Mouse (Mus musculus) heart, adult 11 months (tissue): ENCODE measurements around the gene Ddo.

Experiments
- DNase-seq: peaks from one replicate; pipeline ENCODE4 v3.0.0; 2022

Gene Ddo

DNA sequence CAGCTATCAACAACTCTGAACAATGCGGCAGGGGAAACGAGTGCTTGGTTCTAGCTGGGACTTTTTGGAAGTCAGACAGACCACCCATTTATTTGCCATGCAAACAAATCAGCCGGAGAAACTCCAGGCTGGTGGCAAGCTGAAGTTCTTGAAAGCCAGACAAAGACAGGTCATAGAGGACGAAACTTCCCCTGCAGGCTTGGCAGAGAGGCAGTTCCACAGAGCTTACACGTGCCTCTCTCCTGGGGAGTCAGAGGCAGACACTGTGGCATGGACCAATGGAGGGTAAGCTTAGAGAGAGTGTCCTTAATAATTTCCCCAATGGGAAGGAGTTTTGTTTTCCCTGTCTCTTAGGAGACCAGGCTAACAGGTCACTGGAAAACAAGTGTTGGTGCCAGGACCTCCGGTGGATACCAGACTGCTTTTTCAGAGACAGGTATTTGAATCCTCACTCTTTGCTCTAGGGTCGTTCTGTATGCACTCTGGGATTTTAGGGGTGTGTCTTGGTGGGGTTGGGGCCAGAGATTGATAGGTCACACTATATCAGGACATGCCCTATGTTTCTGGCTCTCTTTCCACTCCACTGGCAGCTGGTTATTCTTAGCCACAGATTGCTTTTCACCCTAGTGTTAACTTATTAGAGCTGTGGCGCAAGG lies at the start of gene Ddo:
TSS of gene Ddo (plus strand) at position 356 of the 656 bp plus-strand sequence.
- peak; percentile 99 for DNase-seq

DNA sequence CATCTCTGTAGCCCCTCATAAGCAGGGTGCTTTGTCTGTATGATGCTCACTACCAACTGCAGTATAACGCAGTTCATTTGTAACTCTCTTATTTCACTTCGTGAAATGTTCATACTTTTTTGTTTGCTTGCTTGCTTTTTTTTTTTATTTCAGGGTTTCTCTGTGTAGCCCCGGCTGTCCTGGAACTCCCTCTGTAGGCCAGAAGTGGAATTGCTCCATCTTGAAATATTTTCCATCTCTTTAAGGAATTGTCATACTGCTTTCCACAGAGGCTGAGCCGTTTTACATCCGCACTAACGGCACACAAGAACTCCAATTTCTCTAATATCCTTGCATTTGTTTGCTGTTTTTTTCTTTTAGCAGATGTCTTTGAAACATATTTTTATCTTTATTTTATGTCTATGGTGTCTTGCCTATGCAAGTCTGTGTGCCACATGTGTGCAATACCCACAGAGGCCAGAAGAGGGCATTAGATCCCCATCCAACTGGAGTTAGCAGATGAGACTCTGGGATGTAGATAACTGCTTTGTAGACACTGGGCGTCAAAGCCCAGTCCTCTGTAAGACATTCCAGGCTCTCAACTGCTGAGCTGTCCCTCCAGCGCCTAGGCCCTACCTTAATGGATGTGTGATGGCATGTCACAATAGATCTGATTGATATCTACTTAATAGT lies 46.1 kb upstream of the Ddo start:
- peak; percentile 76 for DNase-seq

DNA sequence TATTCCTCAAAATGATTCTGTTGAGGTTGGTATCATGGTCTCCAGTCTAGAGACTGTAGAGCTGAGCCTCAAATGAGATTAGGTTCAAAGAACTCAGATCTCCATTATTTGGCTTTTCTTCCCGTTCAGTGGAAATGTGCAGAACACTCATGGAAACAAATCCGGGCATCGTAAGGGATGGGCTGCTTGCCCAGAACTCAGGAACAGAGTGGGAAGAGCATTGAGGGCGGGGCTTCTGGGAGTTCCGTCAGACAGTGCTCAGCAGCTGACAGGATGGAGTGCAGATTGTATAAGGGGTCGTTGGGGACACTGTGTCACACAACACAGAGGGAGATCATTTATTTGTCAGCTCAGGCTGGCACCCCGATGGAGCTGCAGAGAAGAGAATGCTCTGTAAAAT lies 37.6 kb upstream of the Ddo start:
- peak; percentile 52 for DNase-seq

DNA sequence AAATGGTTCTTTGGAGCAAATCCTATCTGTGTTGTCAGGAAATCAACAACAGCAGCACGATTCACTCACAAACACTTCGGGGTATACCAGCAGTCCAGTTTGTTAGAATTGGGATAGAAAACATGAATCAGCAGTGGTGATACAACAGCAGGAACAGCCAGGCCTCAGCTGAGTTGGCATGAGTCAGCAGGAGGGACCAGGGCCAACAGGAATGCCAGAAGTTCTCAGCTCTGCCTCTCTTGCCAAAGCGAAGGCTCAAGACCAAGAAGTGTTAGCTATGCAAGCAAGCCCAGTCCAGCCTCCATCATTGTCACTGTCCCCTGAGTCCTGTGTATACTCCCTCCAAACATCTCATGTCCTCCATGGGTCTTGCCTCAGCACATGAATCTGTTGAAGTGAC lies 32.6 kb upstream of the Ddo start:
- peak; percentile 88 for DNase-seq

DNA sequence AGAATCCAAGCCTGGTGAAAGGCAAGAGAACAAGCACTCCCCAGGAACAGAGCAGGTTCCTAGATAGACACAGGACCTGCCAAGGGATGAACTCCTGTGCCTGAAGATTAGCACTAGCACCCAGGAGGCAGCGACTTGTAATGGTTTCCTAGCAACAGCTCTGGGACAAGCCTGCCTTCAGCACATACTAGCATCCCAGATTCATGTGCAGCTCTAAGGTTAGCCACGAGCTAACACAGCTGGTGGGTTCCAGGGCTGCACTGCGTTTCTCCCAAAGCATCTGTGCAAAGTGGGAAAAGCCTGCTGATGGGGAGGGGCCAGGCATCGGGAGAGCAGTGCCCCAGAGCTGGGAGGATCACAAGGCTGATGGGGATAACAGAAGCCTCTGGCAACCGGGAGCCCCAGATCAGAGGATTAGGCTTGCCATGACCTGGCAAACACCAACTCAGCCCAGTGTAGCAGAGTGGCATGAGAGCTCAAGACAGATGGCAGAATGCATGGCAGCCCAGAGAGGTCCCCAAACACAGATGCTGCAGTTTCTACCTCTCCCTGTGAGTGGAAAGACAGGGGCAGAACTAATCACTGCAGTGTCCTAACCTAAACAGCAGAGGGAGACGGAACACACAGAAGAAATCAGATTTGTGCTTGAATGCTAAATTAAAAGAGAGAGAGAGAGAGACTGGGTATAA lies 25.0 kb upstream of the Ddo start:
- DNase-seq, result no peak

DNA sequence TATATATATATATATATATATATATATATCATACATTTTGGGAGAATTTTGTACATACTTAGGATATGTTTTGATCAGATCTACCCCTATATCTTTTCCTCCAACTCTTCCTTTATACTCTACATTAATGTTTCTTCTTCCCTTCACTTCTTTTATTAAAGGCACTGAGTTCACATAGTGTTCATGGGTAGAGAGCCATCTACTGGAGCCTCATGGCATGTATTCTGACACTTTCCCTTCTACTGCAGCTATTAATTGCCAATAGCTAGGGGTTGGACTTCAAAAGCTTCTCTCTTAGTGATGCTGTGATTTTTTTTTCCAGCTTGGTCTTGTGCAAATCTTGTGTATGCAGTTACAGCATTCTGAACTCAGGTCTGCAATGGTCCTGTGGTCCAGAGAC lies 11.8 kb upstream of the Ddo start:
- DNase-seq, result no peak

DNA sequence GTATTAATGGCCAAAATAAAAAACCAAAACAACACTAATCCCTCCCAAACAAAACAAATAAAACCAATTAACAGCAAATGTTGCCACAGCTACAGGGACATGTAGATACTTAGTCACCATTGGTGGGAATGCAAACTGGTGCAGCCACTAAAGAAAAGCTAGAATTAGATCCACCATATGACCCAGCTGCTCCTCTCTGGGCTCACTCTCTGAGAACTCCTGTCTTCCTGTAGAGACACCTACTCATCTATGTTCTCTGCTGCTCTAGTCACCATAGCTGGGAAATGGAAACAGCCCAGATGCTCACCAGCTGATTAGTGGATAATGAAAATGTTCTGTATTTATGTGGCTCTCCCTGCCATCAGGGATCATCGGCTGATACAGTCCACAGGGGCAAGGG lies 10.1 kb upstream of the Ddo start:
- DNase-seq, result no peak

DNA sequence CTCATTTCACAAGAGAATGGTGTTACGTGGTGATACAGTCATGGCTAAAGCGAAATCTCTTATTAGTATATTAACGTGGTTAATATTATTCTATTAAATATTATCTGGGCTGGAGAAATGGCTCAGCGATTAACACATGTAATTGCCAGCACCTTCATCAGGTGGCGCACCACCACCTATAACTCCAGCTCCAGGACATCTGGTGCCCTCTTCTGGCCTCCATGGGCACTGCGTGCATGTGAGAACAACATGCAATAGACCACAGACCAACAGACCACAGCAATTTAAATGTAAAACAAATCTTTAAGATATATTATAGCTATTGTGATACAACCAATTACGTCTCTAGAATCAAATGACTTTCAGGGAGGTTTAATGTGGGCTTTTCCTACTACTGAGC lies 671 bp upstream of the Ddo start:
- DNase-seq, result peak; percentile 81

DNA sequence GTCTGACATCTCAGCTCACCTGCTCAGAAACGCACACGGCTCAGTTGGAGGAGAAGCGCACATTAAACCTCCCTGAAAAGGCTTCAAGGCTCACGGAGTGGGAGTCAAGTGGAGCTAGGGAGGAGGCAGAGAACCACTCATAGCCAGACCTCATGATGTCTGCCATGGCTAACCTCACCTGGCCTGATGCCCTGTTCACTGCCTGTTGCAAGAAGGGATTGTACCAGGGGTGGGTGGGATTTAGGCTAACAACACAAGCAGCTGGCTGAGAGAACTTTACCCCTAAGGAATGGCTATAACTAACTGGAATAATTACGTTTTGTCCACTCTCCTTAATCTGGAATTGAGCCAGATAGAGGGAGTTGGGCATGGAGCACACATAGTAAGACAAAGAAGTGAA lies 646 bp downstream of the Ddo start:
- peak; percentile 94 for DNase-seq

DNA sequence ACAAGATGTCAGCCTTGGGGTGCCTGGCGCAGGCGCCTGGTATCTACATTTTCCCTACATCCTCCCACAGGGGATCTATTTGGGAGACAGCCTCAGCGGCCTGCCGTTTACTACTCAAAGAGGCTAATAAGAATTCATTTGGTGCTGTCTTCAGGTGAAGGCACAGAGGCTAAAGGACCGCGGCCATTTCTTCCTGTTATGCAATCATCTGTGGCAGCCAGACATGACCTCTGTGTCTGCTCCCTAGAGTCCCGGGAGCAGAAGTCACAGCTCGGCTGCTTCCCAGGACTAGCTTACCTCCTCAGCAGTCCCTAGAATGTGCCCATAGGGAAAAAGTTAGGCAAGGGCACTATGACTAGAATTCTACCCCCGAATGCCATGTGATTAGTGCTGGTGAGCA lies 1.1 kb downstream of the Ddo start:
- DNase-seq, result peak; percentile 93

DNA sequence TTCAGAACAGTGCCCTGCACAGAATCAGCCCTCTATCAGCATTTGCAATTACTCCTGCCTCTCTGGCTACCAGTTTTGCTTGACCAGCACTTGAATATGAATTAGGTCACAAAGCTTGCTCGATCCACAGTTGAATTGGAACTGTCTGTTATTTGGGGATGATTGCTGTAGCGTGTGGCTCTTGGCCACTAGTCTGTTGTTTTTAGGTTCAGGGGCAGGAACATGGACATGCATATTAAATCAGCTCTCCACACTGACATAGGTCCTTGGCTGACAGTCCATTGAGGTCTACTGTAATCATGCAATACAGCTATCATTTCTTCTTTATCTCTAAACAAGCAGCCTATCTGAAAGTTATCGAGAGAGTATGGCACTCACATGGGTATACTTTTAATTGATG lies 2.3 kb downstream of the Ddo start:
- no peak for DNase-seq

DNA sequence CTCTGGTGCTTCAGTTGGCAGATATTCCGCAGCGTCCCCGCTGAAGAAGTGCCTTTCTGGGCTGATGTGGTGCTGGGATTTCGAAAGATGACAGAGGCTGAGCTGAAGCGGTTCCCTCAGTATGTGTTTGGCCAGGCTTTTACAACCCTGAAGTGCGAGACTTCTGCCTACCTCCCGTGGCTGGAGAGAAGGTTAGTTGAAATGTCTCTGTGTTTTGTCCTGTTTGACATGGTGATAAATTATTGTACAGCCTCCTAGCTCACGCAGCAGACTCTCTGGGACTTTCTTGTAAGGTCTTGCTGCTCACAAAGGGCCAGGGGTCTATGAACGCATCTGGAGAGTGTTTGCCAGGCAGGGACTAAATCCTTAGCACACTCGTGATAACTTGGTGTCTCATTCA lies 7.5 kb downstream of the Ddo start:
- no peak for DNase-seq

DNA sequence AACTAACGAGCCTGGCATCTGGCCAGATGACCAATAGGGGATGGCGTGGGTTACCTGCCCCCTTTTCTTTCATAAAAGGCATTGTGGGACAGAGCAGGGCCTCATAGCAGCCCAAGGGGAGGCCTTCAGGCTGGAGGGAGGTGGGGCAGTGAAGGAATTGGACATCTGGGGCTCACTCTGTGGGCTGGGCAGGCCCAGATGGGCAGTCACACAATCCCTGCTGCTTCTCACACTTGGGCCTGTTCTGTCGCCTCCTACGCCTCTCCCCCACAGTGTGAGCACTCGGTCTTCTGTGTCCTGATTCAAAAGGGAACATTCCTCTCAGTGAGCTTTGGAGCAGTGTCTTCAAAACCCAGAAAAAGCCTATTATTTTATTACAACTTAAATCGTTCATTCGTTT lies 8.5 kb downstream of the Ddo start:
- peak; percentile 92 for DNase-seq

DNA sequence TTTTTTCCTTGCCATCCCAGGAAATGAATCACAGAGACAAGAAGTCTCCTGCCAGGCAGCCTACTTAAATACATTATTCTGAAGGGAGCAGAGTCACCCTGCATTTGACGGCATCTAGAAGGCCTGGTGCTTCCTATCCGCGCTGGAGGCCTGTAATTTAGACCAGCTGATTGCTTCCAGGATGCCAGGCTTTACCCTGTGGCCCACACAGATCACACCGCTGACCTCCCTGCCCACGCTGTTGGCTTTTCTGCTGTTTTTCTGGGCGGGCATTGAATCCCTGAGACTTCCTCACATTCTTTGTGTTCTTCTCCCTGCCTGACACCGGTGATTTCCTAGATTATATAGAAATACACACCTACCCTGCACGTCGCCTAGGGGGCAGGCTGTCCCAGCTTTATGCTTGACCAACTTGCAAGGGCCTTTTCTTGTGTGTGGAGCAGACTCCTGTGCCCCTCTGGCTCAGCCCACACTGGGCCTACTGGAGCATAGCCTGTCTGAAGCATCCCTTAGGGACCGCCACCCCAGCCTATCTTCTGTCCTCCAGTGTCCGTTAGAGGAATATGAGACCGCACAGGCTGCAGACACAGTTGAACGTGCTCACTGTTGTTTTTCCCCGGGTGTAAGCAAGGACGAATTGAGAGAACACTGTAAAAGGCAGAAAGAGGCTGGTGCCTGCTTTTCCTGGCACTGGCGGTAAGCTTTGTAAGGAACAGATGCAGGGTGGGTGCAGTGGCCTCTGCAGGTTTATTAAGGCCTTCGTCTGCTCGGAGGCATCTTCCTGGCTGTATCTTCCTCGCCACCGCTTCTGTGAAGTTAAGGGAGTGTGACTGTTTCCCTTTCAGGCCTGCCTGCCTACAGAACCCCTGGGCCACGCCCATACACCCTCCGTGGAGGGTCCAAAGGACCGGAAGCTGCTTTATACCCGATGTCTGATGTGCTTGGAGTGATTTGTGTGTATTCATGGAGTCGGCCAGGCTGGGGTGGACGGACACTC lies 9.3 kb downstream of the Ddo start:
- DNase-seq, result peak; percentile 87

DNA sequence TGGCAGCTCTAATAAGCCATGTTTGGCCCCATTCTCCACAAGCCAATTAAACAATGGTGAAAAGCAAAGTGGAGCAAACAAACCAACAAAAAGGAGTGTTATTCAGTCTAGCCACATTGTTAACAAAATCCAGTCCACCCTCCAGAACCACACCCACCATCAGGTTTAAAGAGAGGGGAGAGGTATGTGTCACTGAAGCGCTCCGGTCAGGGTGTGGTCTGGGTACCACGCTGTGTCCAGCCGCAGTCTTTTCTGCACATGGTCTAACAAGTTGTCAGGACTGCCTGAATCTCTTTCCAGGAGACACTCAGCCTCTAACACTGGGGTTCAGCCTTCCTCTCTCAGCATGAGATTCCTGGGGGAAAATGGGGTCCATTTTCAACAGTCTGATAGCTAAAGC lies 10.6 kb downstream of the Ddo start:
- DNase-seq, result no peak

DNA sequence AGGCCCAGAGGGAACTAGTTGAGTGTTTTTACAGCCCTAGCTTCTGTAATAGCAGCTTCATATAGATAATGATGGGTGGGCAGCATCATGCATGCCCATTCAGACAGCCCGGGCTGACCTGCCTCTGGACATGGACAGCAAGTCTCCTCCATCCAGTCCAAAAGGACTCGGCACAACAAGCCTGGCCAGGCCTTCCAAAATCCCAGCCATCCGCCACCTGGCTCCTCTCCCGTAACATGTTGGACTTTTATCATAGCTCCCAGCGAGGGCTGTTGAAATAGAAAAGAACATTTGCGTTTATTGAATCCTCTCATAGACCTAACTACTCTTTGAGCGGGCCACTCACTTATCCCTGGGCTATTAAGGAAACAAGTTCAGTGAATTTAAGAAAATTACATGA lies 12.1 kb downstream of the Ddo start:
- peak; percentile 93 for DNase-seq

DNA sequence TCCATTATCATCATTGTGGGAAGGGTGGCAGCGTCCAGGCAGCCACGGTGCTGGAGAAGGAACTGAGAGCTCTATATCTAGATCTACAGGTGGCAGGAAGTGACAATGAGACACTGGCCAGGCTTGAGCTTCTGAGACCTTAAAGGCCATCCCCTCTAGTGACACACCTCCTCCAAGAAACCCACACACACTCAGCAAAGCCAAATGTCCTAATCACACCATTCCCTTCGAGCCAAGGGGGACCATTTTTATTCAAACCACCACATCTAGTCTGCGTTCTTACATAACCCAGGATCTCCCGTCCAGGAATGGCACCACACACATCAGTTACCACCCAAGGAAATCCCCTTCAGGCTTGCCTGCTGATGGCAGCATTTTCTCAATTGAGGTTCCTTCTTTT lies 13.3 kb downstream of the Ddo start:
- peak; percentile 74 for DNase-seq

DNA sequence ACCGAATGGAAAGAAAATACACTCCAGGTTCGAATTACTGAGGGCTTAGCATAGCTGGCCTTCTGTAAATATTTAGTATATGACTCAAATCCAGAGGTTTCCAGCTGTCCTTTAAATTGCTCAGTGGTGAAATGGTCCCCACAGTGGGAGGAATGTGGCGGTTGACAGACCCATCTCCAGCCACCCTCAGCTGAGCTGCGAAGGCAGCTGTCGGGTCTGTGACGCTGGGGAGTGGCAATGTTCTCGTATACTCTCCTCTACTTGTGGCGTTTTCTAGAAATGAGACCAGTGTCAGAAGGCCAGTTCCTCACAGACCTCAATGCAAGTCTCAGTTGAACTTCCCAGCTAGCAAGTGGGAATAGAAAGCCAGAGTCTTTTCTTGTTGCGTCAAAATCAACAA lies 14.6 kb downstream of the Ddo start:
- no peak for DNase-seq

DNA sequence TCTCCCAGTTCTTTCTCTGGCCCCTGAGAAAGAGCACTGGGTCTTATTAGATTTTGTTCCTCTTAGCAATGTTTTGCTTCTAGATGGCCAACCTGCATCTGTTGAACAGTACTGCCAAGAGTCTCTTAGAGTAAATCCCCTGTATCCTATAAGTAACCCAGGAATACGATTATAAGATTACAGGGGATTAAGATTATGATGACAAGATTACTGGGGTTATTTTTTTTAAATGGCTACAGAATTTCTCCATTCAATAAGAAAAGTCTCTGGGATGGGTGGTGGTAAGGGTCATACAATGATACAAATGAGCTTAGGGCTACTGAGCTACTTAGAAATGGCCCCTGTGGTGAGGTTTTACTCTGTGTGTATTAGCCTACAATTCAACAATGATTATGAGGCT lies 15.5 kb downstream of the Ddo start:
- DNase-seq, result no peak

DNA sequence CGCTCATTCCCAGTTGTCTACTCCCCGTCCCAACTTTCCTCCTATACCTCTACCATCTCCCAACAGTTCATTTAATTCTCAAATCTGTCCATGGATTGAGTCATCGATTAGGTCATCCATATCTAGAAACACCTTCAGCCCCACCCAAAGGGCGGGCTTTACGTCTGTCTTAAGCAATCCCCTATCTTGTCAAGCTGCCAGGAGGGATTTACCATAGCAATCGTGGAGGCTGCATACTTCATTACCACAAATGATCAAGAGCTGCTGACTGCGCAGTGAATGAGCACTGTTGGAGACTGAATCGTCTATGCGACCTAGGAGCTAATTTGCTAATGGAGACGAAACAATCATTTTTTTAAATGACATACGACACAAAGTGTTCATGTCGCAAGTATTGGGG lies 19.0 kb downstream of the Ddo start:
- peak; percentile 73 for DNase-seq

DNA sequence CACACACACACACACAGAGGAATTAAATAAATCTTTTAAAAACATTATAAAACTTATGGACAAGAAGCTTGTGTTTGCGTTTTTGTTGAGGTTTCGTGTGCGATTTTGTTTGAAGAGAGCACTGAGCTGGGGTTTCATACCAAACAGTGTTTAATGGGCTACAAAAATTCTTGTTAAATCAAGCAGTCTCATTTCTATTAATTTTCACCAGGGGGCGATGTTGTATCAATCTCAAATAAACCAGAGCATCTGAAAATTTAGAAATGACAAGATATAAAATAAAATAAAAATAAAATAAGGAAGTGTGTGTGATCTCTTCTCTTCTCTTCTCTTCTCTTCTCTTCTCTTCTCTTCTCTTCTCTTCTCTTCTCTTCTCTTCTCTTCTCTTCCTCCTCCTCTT lies 19.8 kb downstream of the Ddo start:
- no peak for DNase-seq

DNA sequence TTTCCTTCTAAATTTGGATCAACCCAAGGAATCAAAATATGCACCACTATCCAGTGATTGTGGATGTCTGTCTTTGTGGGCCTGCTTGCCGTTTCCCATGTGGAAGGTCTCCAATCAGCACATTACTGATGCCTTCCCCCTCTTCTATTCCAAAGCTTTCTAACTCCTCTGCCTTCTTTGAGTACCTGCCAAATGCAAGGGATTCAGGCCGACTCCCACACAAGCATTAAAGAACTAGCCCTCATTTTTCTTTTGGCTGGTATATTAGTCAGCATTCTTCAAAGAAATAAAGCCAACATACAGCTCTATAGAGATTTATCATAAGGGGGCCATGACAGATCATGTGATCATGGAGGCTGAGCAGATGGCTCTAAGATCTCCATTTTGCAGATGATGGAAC lies 21.9 kb downstream of the Ddo start:
- DNase-seq, result peak; percentile 61

DNA sequence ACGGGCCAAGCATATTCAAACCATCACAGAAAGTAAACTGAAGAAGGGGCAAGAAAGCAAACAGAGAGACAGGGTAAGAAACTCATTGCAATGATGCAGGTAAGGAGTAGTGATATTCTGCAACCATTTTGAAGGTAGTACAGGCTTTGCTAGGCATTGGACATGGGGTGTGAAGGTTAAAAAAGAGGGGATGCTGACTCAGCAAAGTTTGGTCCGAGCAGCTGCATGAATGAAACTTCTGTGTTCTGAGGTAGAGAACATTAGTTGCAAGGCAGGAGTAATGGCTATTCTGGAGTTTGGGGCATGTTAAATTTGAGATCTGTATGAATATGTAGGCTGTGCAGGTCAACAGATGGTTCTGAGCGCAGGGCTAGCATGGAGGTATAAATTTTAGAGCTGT lies 35.5 kb downstream of the Ddo start:
- DNase-seq, result peak; percentile 22
